Mouse (Mus musculus): ENCODE measurements at regions not wholly inside any gene's neighbourhood (a gene's known extent, or its start where the extent isn't known, plus 50 kb on each side); places are given as distances from the start of the nearest gene placed in this dataset.

DNA sequence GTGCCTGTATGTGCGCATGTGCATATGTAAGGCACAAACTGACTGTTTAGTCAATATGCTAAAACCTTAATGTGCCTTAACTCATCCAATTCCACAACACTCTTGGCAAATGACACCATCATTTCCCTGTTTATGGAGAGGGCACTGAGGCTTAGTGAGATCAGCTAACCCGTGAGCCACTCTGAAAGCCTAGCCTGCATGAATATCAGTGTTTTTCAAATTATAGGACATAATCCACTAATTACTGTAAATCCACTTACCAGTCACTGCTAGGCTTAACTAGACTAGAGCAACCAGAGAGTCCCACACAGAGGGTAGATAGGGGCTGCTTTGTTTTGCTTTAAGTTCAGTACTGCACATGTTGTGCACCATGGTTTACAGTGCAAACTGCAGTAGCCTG lies 127.5 kb upstream of the Ankrd55 start:
- Histone ChIP-seq H3K9ac (ENCODE audit: insufficient read depth, low read depth, low read length, poor library complexity, severe bottlenecking) (no peak overlapping the region), H3K9me3 (ENCODE audit: control insufficient read depth, insufficient read depth, low read depth, low read length) (no peaks in the 10 kb centered on the region), H3K4me1 (ENCODE audit: control insufficient read depth in 2 of 2, insufficient read depth in 2 of 2, low read length in 2 of 2, poor library complexity in 1 of 2) (no peaks in the 10 kb centered on the region), H3K36me3 (ENCODE audit: control insufficient read depth, insufficient read depth, low read length, poor library complexity, severe bottlenecking) (no peaks in the 10 kb centered on the region), H3K4me3 (ENCODE audit: insufficient read depth in 1 of 2, low read depth in 1 of 2, low read length in 2 of 2, poor library complexity in 1 of 2, severe bottlenecking in 1 of 2) (no peak overlapping the region), H3K27ac (ENCODE audit: insufficient read depth, low read depth, low read length, poor library complexity, severe bottlenecking) (no peak overlapping the region)
- TF ChIP-seq ZNF384 (IDR thresholded peaks at IDR 0.05; ENCODE audit: low read depth, low read length) (no peak), ZC3H11A (IDR thresholded peaks at IDR 0.05; ENCODE audit: borderline replicate concordance, low read depth, low read length) (no peak), MAFK (IDR thresholded peaks at IDR 0.05; ENCODE audit: insufficient read depth, low read depth, low read length) (no peak), CHD2 (IDR thresholded peaks at IDR 0.05; ENCODE audit: low read depth, low read length) (no peak), HCFC1 (IDR thresholded peaks at IDR 0.05; ENCODE audit: borderline replicate concordance, insufficient read depth, low read length) (no peak)
- in situ Hi-C loops (cut with MboI; ENCODE audit: low sequenced_read_pairs in 2 of 2, unreplicated experiment in 2 of 2), result no loop called here
- no peak for DNase-seq (ENCODE audit: low read depth, low spot score)

DNA sequence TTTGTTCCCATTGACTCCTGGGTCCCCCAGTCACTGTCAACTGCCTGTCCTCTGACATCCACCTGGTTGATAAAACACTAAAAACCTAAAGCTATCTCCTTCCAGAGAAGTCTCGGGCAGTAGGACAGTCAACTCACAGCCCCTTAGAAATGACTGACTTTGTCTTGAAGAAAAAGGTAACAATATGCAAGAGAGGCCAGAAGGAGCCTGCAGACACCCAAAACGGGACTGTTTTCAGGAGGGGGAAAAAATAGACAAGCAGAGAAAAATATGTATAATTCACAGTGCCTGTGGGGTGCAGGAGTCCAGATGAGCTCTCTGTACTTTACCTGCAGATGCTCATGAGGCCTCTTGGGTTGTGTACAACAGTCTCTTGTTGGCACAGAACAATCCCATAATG lies 126.4 kb upstream of the Ankrd55 start:
- no peak overlapping the region for H3K9ac ChIP-seq (ENCODE audit: insufficient read depth, low read depth, low read length, poor library complexity, severe bottlenecking)
- H3K4me1 ChIP-seq (ENCODE audit: control insufficient read depth in 2 of 2, insufficient read depth in 2 of 2, low read length in 2 of 2, poor library complexity in 1 of 2), result no peaks in the 10 kb centered on the region
- no peak for DNase-seq (ENCODE audit: low read depth, low spot score)
- H3K27ac ChIP-seq (ENCODE audit: insufficient read depth, low read depth, low read length, poor library complexity, severe bottlenecking), result no peak overlapping the region
- no peak overlapping the region for H3K4me3 ChIP-seq (ENCODE audit: insufficient read depth in 1 of 2, low read depth in 1 of 2, low read length in 2 of 2, poor library complexity in 1 of 2, severe bottlenecking in 1 of 2)
- in situ Hi-C loops (cut with MboI; ENCODE audit: low sequenced_read_pairs in 2 of 2, unreplicated experiment in 2 of 2), result no loop called here
- H3K36me3 ChIP-seq (ENCODE audit: control insufficient read depth, insufficient read depth, low read length, poor library complexity, severe bottlenecking), result no peaks in the 10 kb centered on the region
- no peaks in the 10 kb centered on the region for H3K9me3 ChIP-seq (ENCODE audit: control insufficient read depth, insufficient read depth, low read depth, low read length)
- TF ChIP-seq ZC3H11A (IDR thresholded peaks at IDR 0.05; ENCODE audit: borderline replicate concordance, low read depth, low read length), result no peak
- TF ChIP-seq ZNF384 (IDR thresholded peaks at IDR 0.05; ENCODE audit: low read depth, low read length), result no peak

- DNase-seq (ENCODE audit: low read depth, low spot score), result no peak
- Histone ChIP-seq H3K9me3 (ENCODE audit: control insufficient read depth, insufficient read depth, low read depth, low read length) (no peaks in the 10 kb centered on the region), H3K36me3 (ENCODE audit: control insufficient read depth, insufficient read depth, low read length, poor library complexity, severe bottlenecking) (no peaks in the 10 kb centered on the region), H3K4me3 (ENCODE audit: insufficient read depth in 1 of 2, low read depth in 1 of 2, low read length in 2 of 2, poor library complexity in 1 of 2, severe bottlenecking in 1 of 2) (no peak overlapping the region), H3K27ac (ENCODE audit: insufficient read depth, low read depth, low read length, poor library complexity, severe bottlenecking) (no peak overlapping the region), H3K4me1 (ENCODE audit: control insufficient read depth in 2 of 2, insufficient read depth in 2 of 2, low read length in 2 of 2, poor library complexity in 1 of 2) (no peaks in the 10 kb centered on the region), H3K9ac (ENCODE audit: insufficient read depth, low read depth, low read length, poor library complexity, severe bottlenecking) (no peak overlapping the region)
- TF ChIP-seq ZNF384 (IDR thresholded peaks at IDR 0.05; ENCODE audit: low read depth, low read length) (no peak), MAFK (IDR thresholded peaks at IDR 0.05; ENCODE audit: insufficient read depth, low read depth, low read length) (no peak), HCFC1 (IDR thresholded peaks at IDR 0.05; ENCODE audit: borderline replicate concordance, insufficient read depth, low read length) (no peak), CHD2 (IDR thresholded peaks at IDR 0.05; ENCODE audit: low read depth, low read length) (no peak), ZC3H11A (IDR thresholded peaks at IDR 0.05; ENCODE audit: borderline replicate concordance, low read depth, low read length) (no peak)
- in situ Hi-C loops (cut with MboI; ENCODE audit: low sequenced_read_pairs in 2 of 2, unreplicated experiment in 2 of 2), result no loop called here
Measured at GRCm38 (mm10) chr13:112165921-112166320, 122.3 kb upstream of the Ankrd55 start.

DNA sequence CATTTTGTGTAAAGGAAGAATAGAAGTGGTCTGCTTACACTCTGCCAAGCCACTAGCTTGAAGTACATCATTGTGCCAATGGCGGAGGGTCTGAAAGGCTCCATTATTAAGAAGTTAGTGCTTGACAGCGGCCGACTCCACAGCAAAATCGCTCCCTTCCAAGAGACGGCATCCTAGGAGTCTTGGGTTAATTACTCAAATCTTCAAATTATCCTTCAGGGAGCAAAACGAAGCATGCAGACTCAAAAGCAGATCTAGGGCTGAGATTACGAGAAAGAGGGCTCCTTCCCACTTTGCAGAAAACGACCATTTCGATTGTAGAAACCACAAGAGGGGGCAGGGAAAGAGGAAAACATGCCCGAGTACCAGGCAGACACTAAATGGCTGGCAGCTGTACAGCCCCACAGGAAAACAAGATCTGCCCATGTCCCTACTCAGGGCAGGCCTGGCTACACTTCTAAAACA lies 121.9 kb upstream of the Ankrd55 start:
- no peaks in the 10 kb centered on the region for H3K36me3 ChIP-seq (ENCODE audit: control insufficient read depth, insufficient read depth, low read length, poor library complexity, severe bottlenecking)
- no peak for DNase-seq (ENCODE audit: low read depth, low spot score)

DNA sequence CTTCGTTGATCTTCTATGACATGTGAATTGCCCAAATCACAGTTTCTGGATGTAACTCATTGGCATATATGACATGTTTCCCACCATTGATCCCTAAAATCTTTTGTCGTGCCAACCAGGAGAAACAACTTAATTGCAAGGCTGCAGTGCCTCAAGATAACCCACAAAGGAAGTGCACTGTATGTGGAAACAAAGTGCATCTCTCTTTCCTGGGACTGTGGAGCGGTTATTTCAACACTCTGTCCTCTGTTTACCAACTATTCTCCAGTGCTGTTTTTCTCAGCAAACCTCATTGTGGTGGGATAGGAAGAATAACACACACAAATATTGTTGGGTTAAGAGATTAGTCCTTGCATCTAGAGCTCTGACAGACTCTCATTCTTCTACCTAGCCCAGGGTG lies 119.8 kb upstream of the Ankrd55 start:
- in situ Hi-C loops (cut with MboI; ENCODE audit: low sequenced_read_pairs in 2 of 2, unreplicated experiment in 2 of 2), result no loop called here
- no peak overlapping the region for H3K27ac ChIP-seq (ENCODE audit: insufficient read depth, low read depth, low read length, poor library complexity, severe bottlenecking)
- DNase-seq (ENCODE audit: low read depth, low spot score), result no peak
- no peaks in the 10 kb centered on the region for H3K36me3 ChIP-seq (ENCODE audit: control insufficient read depth, insufficient read depth, low read length, poor library complexity, severe bottlenecking)
- H3K4me1 ChIP-seq (ENCODE audit: control insufficient read depth in 2 of 2, insufficient read depth in 2 of 2, low read length in 2 of 2, poor library complexity in 1 of 2), result no peaks in the 10 kb centered on the region
- TF ChIP-seq CHD2 (IDR thresholded peaks at IDR 0.05; ENCODE audit: low read depth, low read length) (no peak), ZNF384 (IDR thresholded peaks at IDR 0.05; ENCODE audit: low read depth, low read length) (no peak), HCFC1 (IDR thresholded peaks at IDR 0.05; ENCODE audit: borderline replicate concordance, insufficient read depth, low read length) (no peak), MAFK (IDR thresholded peaks at IDR 0.05; ENCODE audit: insufficient read depth, low read depth, low read length) (no peak), ZC3H11A (IDR thresholded peaks at IDR 0.05; ENCODE audit: borderline replicate concordance, low read depth, low read length) (no peak)
- H3K9ac ChIP-seq (ENCODE audit: insufficient read depth, low read depth, low read length, poor library complexity, severe bottlenecking), result no peak overlapping the region
- no peaks in the 10 kb centered on the region for H3K9me3 ChIP-seq (ENCODE audit: control insufficient read depth, insufficient read depth, low read depth, low read length)
- H3K4me3 ChIP-seq (ENCODE audit: insufficient read depth in 1 of 2, low read depth in 1 of 2, low read length in 2 of 2, poor library complexity in 1 of 2, severe bottlenecking in 1 of 2), result no peak overlapping the region

More for the DNA sequence above, 121.9 kb upstream of the Ankrd55 start:
- no peak overlapping the region for H3K4me3 ChIP-seq (ENCODE audit: insufficient read depth in 1 of 2, low read depth in 1 of 2, low read length in 2 of 2, poor library complexity in 1 of 2, severe bottlenecking in 1 of 2)
- no peak overlapping the region for H3K27ac ChIP-seq (ENCODE audit: insufficient read depth, low read depth, low read length, poor library complexity, severe bottlenecking)
- in situ Hi-C loops (cut with MboI; ENCODE audit: low sequenced_read_pairs in 2 of 2, unreplicated experiment in 2 of 2), result no loop called here
- H3K9me3 ChIP-seq (ENCODE audit: control insufficient read depth, insufficient read depth, low read depth, low read length), result no peaks in the 10 kb centered on the region
- no peak for TF ChIP-seq ZC3H11A (IDR thresholded peaks at IDR 0.05; ENCODE audit: borderline replicate concordance, low read depth, low read length)
- H3K9ac ChIP-seq (ENCODE audit: insufficient read depth, low read depth, low read length, poor library complexity, severe bottlenecking), result no peak overlapping the region
- no peaks in the 10 kb centered on the region for H3K4me1 ChIP-seq (ENCODE audit: control insufficient read depth in 2 of 2, insufficient read depth in 2 of 2, low read length in 2 of 2, poor library complexity in 1 of 2)

All from ES-E14 (cell line).